Mouse (Mus musculus) embryonic facial prominence, embryonic 10.5 days (tissue): Measurements from ENCODE around the gene Cramp1l. TPM values are rescaled to one million over a fixed set of nuclear protein-coding genes. Genes with fewer than 3 reads are reported as not detected.
A peak's percentile ranks its signal among the peaks of the same experiment; 100 is the strongest.

Experiments used
- DNase-seq: peaks from one replicate; pipeline ENCODE4 v3.0.0-alpha.2; 2017; ENCODE audit warnings: low spot score
- H3K27ac ChIP-seq: fragments of 300-500 bp; sonication (generic); replicated peaks from 2 replicates; pipeline ENCODE4 v1.5.1; 2016; ENCODE audit warnings: mild to moderate bottlenecking
- H3K27me3 ChIP-seq: fragments of 300-500 bp; sonication (generic); replicated peaks from 2 replicates; pipeline ENCODE4 v1.6.1; 2016; ENCODE audit warnings: low read depth, mild to moderate bottlenecking; ENCODE audit not compliant: poor library complexity, severe bottlenecking
- H3K36me3 ChIP-seq: fragments of 300-500 bp; sonication (generic); replicated peaks from 2 replicates; pipeline ENCODE4 v1.6.1; 2016; ENCODE audit warnings: mild to moderate bottlenecking, moderate library complexity
- H3K4me1 ChIP-seq: fragments of 300-500 bp; sonication (generic); 2 replicates; pipeline ENCODE4 v1.6.1; 2016
- H3K4me3 ChIP-seq: fragments of 300-500 bp; sonication (generic); 2 replicates; pipeline ENCODE4 v1.5.1; 2016; ENCODE audit warnings: mild to moderate bottlenecking, moderate library complexity
- H3K9me3 ChIP-seq: fragments of 300-500 bp; sonication (generic); 2 replicates; pipeline ENCODE4 v1.6.1; 2016; ENCODE audit warnings: mild to moderate bottlenecking
- WGBS: fragments of 180-500 bp; shearing (Covaris S2); methylation state at CpG from one replicate; pipeline ENCODE4 v1.1.7; 2016; 5-methylcytosine and 5-hydroxymethylcytosine counted together
- polyA plus RNA-seq: library from polyadenylated mRNA; unstranded; fragments of >200 nt; fragmentation: Nextera tagmentation; extraction: Ambion mirVana; gene quantifications from 2 replicates; pipeline ENCODE4 v1.2.1, GENCODE M21; 2016

The Cramp1l gene
- polyA plus RNA-seq: 8.3 and 8.6 TPM in 2 replicates

GRCm38 (mm10) chr17:25015655-25016291 lies at the start of gene Cramp1l, which contains the start of gene Ift140:
Gene Cramp1l, minus strand, starts transcription at chr17:25015788.
Gene Ift140, plus strand, starts transcription at chr17:25016085.
- under 1% methylated on average over 62 of the region's 62 CpGs for WGBS
- H3K27ac ChIP-seq: peak within 1 kb of the TSS; percentile 93

GRCm38 (mm10) chr17:25065189-25065588 lies 49.6 kb upstream of the Cramp1l start:
- Histone ChIP-seq H3K27me3 (no peaks in the 10 kb centered on the region), H3K36me3 (peaks cover 63% of the 10 kb centered on the region), H3K4me3 (no peak overlapping the region), H3K4me1 (no peaks in the 10 kb centered on the region), H3K27ac (no peak overlapping the region), H3K9me3 (no peaks in the 10 kb centered on the region)
- no peak for DNase-seq
- 80% methylated on average over 3 of the region's 3 CpGs for WGBS

More at GRCm38 (mm10) chr17:25015655-25016291, at the start of gene Cramp1l, which contains the start of gene Ift140:
- peaks cover 26% of the 10 kb centered on the region for H3K4me1 ChIP-seq
- DNase-seq: peak; percentile 99
- H3K27me3 ChIP-seq: no peaks in the 10 kb centered on the region
- H3K4me3 ChIP-seq: peak within 1 kb of the TSS; percentile 99
- no peaks in the 10 kb centered on the region for H3K9me3 ChIP-seq
- H3K36me3 ChIP-seq: peaks cover 45% of the 10 kb centered on the region

- WGBS: 77% methylated on average over 9 of the region's 9 CpGs
Measured at GRCm38 (mm10) chr17:25064351-25064750, 48.8 kb upstream of the Cramp1l start.

GRCm38 (mm10) chr17:25063872-25064271 lies 48.3 kb upstream of the Cramp1l start:
- peaks cover 70% of the 10 kb centered on the region for H3K36me3 ChIP-seq
- H3K4me1 ChIP-seq: no peaks in the 10 kb centered on the region
- no peak for DNase-seq
- 93% methylated on average over 12 of the region's 12 CpGs for WGBS
- H3K4me3 ChIP-seq: no peak overlapping the region
- H3K27ac ChIP-seq: no peak overlapping the region
- H3K9me3 ChIP-seq: no peaks in the 10 kb centered on the region
- H3K27me3 ChIP-seq: no peaks in the 10 kb centered on the region

More at GRCm38 (mm10) chr17:25064351-25064750, 48.8 kb upstream of the Cramp1l start:
- peaks cover 65% of the 10 kb centered on the region for H3K36me3 ChIP-seq
- no peak overlapping the region for H3K27ac ChIP-seq
- no peak for DNase-seq
- H3K9me3 ChIP-seq: no peaks in the 10 kb centered on the region
- no peak overlapping the region for H3K4me3 ChIP-seq
- no peaks in the 10 kb centered on the region for H3K27me3 ChIP-seq
- no peaks in the 10 kb centered on the region for H3K4me1 ChIP-seq

- no peaks in the 10 kb centered on the region for H3K27me3 ChIP-seq
- no peak overlapping the region for H3K27ac ChIP-seq
- no peak overlapping the region for H3K4me3 ChIP-seq
- peaks cover 76% of the 10 kb centered on the region for H3K36me3 ChIP-seq
- H3K4me1 ChIP-seq: no peaks in the 10 kb centered on the region
- no peak for DNase-seq
- no peaks in the 10 kb centered on the region for H3K9me3 ChIP-seq
- 88% methylated on average over 4 of the region's 4 CpGs for WGBS
Measured at GRCm38 (mm10) chr17:25063261-25063660, 47.7 kb upstream of the Cramp1l start.

- Histone ChIP-seq H3K9me3 (no peaks in the 10 kb centered on the region), H3K36me3 (peaks cover 90% of the 10 kb centered on the region), H3K27me3 (no peaks in the 10 kb centered on the region), H3K27ac (no peak overlapping the region), H3K4me1 (no peaks in the 10 kb centered on the region), H3K4me3 (no peak overlapping the region)
- DNase-seq: no peak
- 87% methylated on average over 6 of the region's 6 CpGs for WGBS
Measured at GRCm38 (mm10) chr17:25057041-25057440, 41.5 kb upstream of the Cramp1l start.

GRCm38 (mm10) chr17:25053274-25053673 lies 37.7 kb upstream of the Cramp1l start:
- H3K9me3 ChIP-seq: no peaks in the 10 kb centered on the region
- DNase-seq: no peak
- H3K27me3 ChIP-seq: no peaks in the 10 kb centered on the region
- H3K4me3 ChIP-seq: no peak overlapping the region
- H3K4me1 ChIP-seq: no peaks in the 10 kb centered on the region
- H3K36me3 ChIP-seq: peaks cover 84% of the 10 kb centered on the region
- 89% methylated on average over 9 of the region's 9 CpGs for WGBS
- H3K27ac ChIP-seq: no peak overlapping the region

- no peak for DNase-seq
- H3K27ac ChIP-seq: no peak overlapping the region
- H3K4me1 ChIP-seq: no peaks in the 10 kb centered on the region
- WGBS: 93% methylated on average over 6 of the region's 6 CpGs
- H3K27me3 ChIP-seq: no peaks in the 10 kb centered on the region
- H3K36me3 ChIP-seq: peaks cover 66% of the 10 kb centered on the region
- no peak overlapping the region for H3K4me3 ChIP-seq
- H3K9me3 ChIP-seq: no peaks in the 10 kb centered on the region
Measured at GRCm38 (mm10) chr17:25047143-25047542, 31.6 kb upstream of the Cramp1l start.

- peaks cover 62% of the 10 kb centered on the region for H3K36me3 ChIP-seq
- DNase-seq: no peak
- no peaks in the 10 kb centered on the region for H3K27me3 ChIP-seq
- 87% methylated on average over 4 of the region's 4 CpGs for WGBS
- no peak overlapping the region for H3K27ac ChIP-seq
- no peaks in the 10 kb centered on the region for H3K4me1 ChIP-seq
- H3K9me3 ChIP-seq: no peaks in the 10 kb centered on the region
- no peak overlapping the region for H3K4me3 ChIP-seq
Measured at GRCm38 (mm10) chr17:25045281-25045680, 29.7 kb upstream of the Cramp1l start.

GRCm38 (mm10) chr17:25044879-25045278 lies 29.3 kb upstream of the Cramp1l start:
- Histone ChIP-seq H3K27ac (no peak overlapping the region), H3K4me3 (no peak overlapping the region), H3K4me1 (no peaks in the 10 kb centered on the region), H3K9me3 (no peaks in the 10 kb centered on the region), H3K36me3 (peaks cover 62% of the 10 kb centered on the region), H3K27me3 (no peaks in the 10 kb centered on the region)
- WGBS: 73% methylated on average over 7 of the region's 7 CpGs
- DNase-seq: no peak

GRCm38 (mm10) chr17:25036183-25036582 lies 20.6 kb upstream of the Cramp1l start:
- no peak overlapping the region for H3K4me3 ChIP-seq
- DNase-seq: no peak
- WGBS: 56% methylated on average over 4 of the region's 4 CpGs
- no peaks in the 10 kb centered on the region for H3K4me1 ChIP-seq
- no peak overlapping the region for H3K27ac ChIP-seq
- H3K36me3 ChIP-seq: peaks cover 84% of the 10 kb centered on the region
- H3K9me3 ChIP-seq: no peaks in the 10 kb centered on the region
- no peaks in the 10 kb centered on the region for H3K27me3 ChIP-seq

- under 1% methylated on average over 55 of the region's 55 CpGs for WGBS
- Histone ChIP-seq H3K9me3 (no peaks in the 10 kb centered on the region), H3K36me3 (peaks cover 41% of the 10 kb centered on the region), H3K4me3 (peak overlapping the region; percentile 99), H3K4me1 (peaks cover 26% of the 10 kb centered on the region), H3K27me3 (no peaks in the 10 kb centered on the region), H3K27ac (peak overlapping the region; percentile 93)
- DNase-seq: peak; percentile 80
Measured at GRCm38 (mm10) chr17:25016292-25017132, 924 bp upstream of the Cramp1l start.
